Mouse (Mus musculus): ENCODE data around the gene Smchd1.

The Smchd1 gene

GRCm38 (mm10) chr17:71309711-71310485, 165.2 kb downstream of the Smchd1 start:
- peak in 1 of 2 experiments; percentile 15 for DNase-seq

GRCm38 (mm10) chr17:71309141-71309540, 166.0 kb downstream of the Smchd1 start:
- no peak for DNase-seq

- DNase-seq, result no peak
These were observed 166.8 kb downstream of the Smchd1 start for GRCm38 (mm10) chr17:71308296-71308695.

- no peak for DNase-seq
These were observed 167.8 kb downstream of the Smchd1 start for GRCm38 (mm10) chr17:71307251-71307790.

DNA sequence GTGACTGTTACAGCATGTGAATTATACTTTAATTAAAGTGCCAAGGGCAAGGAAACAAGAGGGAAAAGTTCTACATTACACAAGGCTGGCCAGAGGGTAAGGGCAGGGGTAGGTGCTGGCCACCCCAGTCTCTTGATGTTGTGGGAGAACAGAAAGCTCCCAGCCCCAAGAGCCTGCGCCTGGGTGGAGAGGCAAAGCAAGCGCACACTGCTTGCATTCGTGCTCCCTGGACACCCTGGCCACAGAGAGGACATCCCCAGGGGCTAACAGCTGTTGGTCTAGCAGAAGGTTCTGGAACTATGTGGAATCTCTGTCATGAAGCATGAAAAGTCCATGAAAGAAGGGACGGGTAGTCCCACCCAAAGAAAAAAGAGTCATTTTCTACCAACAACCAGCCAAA, 168.4 kb downstream of the Smchd1 start:
- DNase-seq, result no peak

DNA sequence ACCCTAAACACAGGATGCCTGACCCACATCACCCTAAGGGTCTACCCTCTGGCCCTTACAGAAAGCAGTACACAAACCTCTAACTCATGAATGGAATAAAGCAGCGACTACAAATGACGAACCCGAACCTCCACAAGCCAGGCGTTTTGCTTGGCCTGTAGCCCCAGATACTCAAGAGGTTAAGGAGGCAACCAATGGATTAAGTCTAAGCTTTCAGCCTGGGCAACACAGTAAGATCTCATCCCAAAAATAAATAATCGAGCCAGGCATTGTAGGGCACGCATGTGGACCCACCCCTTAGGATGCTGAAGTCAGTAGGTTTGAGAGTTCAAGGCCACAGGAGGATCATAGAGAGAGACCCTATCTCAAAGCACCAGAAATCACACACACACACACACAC, 169.1 kb downstream of the Smchd1 start:
- no peak for DNase-seq

GRCm38 (mm10) chr17:71303444-71303843, 171.7 kb downstream of the Smchd1 start:
- peak; percentile 13 to 42 for DNase-seq

DNA sequence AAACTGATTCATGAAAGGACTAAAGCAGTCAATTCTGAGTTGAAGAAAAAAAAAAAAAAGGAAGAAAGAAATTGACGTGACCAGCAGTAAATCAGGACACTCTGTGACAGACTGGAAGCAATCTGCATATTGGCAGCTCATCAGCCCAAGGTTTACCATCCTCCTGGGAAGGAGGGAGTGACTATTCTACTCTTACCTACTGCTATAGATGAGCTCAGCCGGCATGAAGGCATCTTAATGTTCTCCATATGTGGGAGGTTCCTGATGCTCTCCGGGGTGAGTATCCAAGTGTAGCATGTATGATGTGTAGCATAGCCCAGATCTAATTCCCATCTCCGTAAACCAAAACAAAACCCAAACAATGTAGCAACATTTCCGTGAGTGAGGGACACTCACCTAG, 173.7 kb downstream of the Smchd1 start:
- no peak for DNase-seq

- no peak for DNase-seq
These were observed 174.8 kb downstream of the Smchd1 start for GRCm38 (mm10) chr17:71300338-71300737.

DNA sequence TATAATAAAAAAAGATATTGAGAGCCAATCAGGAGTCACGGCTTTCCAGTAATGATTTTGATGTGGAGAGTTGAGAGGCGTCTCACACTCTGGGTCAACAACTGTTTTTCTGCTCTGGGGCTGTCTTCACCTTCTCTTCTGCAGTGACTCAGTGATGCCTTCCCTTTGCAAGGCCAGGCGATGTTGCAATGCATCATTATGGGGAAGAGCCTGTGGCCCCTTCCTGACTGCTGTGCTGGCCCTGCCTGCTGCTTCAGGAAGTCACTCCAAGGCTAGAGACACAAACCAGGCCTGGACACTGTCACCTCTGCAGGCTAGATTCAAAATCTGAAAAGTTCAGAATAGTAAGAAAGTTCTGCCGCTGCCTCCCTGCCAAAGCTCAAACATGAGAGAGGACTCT, 175.3 kb downstream of the Smchd1 start:
- DNase-seq, result no peak

GRCm38 (mm10) chr17:71294570-71294969, 180.6 kb downstream of the Smchd1 start:
- DNase-seq, result no peak
